Mouse (Mus musculus) neural tube, embryonic 12.5 days (tissue): ENCODE results near the gene Map1s. TPM values are rescaled to one million over a fixed set of nuclear protein-coding genes. Genes with fewer than 3 reads are reported as not detected.

Source experiments
- ATAC-seq: fragments of 200-750 bp; cut with Nextera tagmentation; 2 replicates; pipeline ENCODE4 v1.8.0; 2017; ENCODE audit warnings: low read depth, mild to moderate bottlenecking, moderate TSS enrichment, moderate library complexity; ENCODE audit not compliant: low FRiP score
- H3K27ac ChIP-seq: fragments of 300-500 bp; sonication (generic); 2 replicates; pipeline ENCODE4 v1.5.1; 2016
- H3K27me3 ChIP-seq: fragments of 300-500 bp; sonication (generic); replicated peaks from 2 replicates; pipeline ENCODE4 v1.6.1; 2016; ENCODE audit warnings: mild to moderate bottlenecking
- H3K36me3 ChIP-seq: fragments of 300-500 bp; sonication (generic); 2 replicates; pipeline ENCODE4 v1.6.1; 2016; ENCODE audit warnings: mild to moderate bottlenecking
- H3K4me1 ChIP-seq: fragments of 300-500 bp; sonication (generic); 2 replicates; pipeline ENCODE4 v1.6.1; 2016
- H3K4me2 ChIP-seq: fragments of 300-500 bp; sonication (generic); replicated peaks from 2 replicates; pipeline ENCODE4 v1.6.1; 2016; ENCODE audit warnings: mild to moderate bottlenecking
- H3K4me3 ChIP-seq: fragments of 300-500 bp; sonication (generic); 2 replicates; pipeline ENCODE4 v1.5.1; 2016
- H3K9ac ChIP-seq: fragments of 300-500 bp; sonication (generic); 2 replicates; pipeline ENCODE4 v1.6.1; 2016; ENCODE audit warnings: mild to moderate bottlenecking
- H3K9me3 ChIP-seq: fragments of 300-500 bp; sonication (generic); 2 replicates; pipeline ENCODE4 v1.6.1; 2016; ENCODE audit warnings: mild to moderate bottlenecking
- WGBS: fragments of 180-500 bp; shearing (Covaris S2); methylation state at CpG from one replicate; pipeline ENCODE4 v1.1.7; 2016; 5-methylcytosine and 5-hydroxymethylcytosine counted together
- polyA plus RNA-seq: library from polyadenylated mRNA; unstranded; fragments of >200 nt; fragmentation: Nextera tagmentation; extraction: Ambion mirVana; gene quantifications from 2 replicates; pipeline ENCODE4 v1.2.1, GENCODE M21; 2016

Map1s gene
- polyA plus RNA-seq, 1 experiment from 2014 or later, result 62.6 TPM

DNA sequence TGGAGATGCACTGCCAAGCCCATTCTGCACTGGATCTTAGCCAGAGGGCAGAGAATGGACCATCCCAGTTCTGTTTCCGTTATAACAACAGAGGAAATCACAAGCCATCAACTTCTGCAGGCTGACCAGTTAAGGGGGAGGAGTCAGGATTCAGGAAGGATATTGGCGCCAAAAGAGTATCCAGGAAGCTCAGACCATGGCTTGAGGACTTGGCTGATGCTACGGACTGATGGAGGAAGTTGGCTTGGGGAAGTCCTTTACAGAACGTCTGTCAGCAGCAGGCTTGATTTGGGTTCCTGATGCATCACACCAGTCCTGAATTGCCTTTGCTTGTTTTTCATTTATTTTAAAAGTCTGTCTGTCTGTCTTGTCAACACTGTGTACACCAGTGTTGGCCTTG, 1.2 kb upstream of the Map1s start:
- H3K9me3 ChIP-seq, result no peaks in the 10 kb centered on the region
- no peak for ATAC-seq
- peaks cover 13% of the 10 kb centered on the region for H3K4me1 ChIP-seq
- H3K27ac ChIP-seq, result no peak overlapping the region
- peaks cover 4% of the 10 kb centered on the region; the same call in 1 of the 2 replicates for H3K36me3 ChIP-seq
- H3K9ac ChIP-seq, result no peak overlapping the region
- H3K27me3 ChIP-seq, result peaks cover 7% of the 10 kb centered on the region; the same call in 1 of the 2 replicates
- H3K4me3 ChIP-seq, result no peak overlapping the region
- no peak overlapping the region for H3K4me2 ChIP-seq
- WGBS, result 77% methylated on average over 4 of the region's 4 CpGs

GRCm38 (mm10) chr8:70905463-70905830, 285 bp upstream of the Map1s start:
- peak overlapping the region; percentile 92 for H3K9ac ChIP-seq
- H3K27ac ChIP-seq, result peak overlapping the region; percentile 74; the same call in 1 of the 2 replicates
- peak overlapping the region; percentile 97 for H3K4me2 ChIP-seq
- peak overlapping the region; percentile 91 for H3K4me3 ChIP-seq
- peaks cover 7% of the 10 kb centered on the region; the same call in 1 of the 2 replicates for H3K27me3 ChIP-seq
- H3K36me3 ChIP-seq, result peaks cover 5% of the 10 kb centered on the region; the same call in 1 of the 2 replicates
- ATAC-seq, result peak; percentile 45
- H3K9me3 ChIP-seq, result no peaks in the 10 kb centered on the region
- WGBS, result 21% methylated on average over 8 of the region's 8 CpGs
- peaks cover 13% of the 10 kb centered on the region for H3K4me1 ChIP-seq

GRCm38 (mm10) chr8:70907518-70907917, 1.8 kb downstream of the Map1s start:
- H3K9me3 ChIP-seq, result no peaks in the 10 kb centered on the region
- no peak overlapping the region for H3K4me3 ChIP-seq
- H3K4me2 ChIP-seq, result no peak overlapping the region
- WGBS, result 93% methylated on average over 2 of the region's 2 CpGs
- peaks cover 25% of the 10 kb centered on the region for H3K36me3 ChIP-seq
- no peak for ATAC-seq
- H3K4me1 ChIP-seq, result peaks cover 13% of the 10 kb centered on the region
- H3K27ac ChIP-seq, result no peak overlapping the region
- H3K27me3 ChIP-seq, result peaks cover 7% of the 10 kb centered on the region; the same call in 1 of the 2 replicates
- H3K9ac ChIP-seq, result no peak overlapping the region

DNA sequence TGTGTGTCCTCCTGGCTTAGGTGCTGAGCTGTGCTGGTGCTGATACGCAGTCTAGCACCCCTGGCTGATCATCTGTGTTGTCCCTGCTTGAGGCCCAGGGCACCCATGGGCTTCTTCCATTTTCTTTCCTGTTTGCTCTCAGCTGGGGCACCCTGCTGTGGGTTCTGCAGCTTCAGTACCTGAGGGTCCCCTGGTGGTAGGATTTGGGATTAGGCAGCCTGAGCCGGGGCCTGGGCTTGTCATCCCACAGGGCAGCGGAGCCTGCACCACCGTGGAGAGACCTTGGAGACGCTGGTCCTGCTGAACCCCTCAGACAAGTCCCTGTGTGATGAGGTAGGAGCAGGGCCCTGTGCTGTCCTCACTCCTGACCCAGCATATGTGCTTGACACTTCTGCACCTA, 5.9 kb downstream of the Map1s start:
- no peak overlapping the region for H3K9ac ChIP-seq
- H3K4me3 ChIP-seq, result no peak overlapping the region
- H3K4me2 ChIP-seq, result no peak overlapping the region
- peaks cover 5% of the 10 kb centered on the region for H3K4me1 ChIP-seq
- no peaks in the 10 kb centered on the region for H3K9me3 ChIP-seq
- peaks cover 66% of the 10 kb centered on the region for H3K36me3 ChIP-seq
- no peaks in the 10 kb centered on the region for H3K27me3 ChIP-seq
- 90% methylated on average over 5 of the region's 5 CpGs for WGBS
- ATAC-seq, result no peak
- no peak overlapping the region for H3K27ac ChIP-seq

GRCm38 (mm10) chr8:70912955-70913354, 7.2 kb downstream of the Map1s start:
- 94% methylated on average over 30 of the region's 30 CpGs for WGBS
- Histone ChIP-seq H3K4me1 (no peaks in the 10 kb centered on the region), H3K27me3 (no peaks in the 10 kb centered on the region), H3K9me3 (no peaks in the 10 kb centered on the region), H3K4me2 (no peak overlapping the region), H3K27ac (no peak overlapping the region), H3K9ac (no peak overlapping the region), H3K4me3 (no peak overlapping the region), H3K36me3 (peaks cover 80% of the 10 kb centered on the region)
- ATAC-seq, result no peak

GRCm38 (mm10) chr8:70913523-70913922, 7.8 kb downstream of the Map1s start:
- no peak overlapping the region for H3K4me2 ChIP-seq
- H3K36me3 ChIP-seq, result peaks cover 84% of the 10 kb centered on the region
- no peak for ATAC-seq
- H3K4me3 ChIP-seq, result no peak overlapping the region
- no peak overlapping the region for H3K9ac ChIP-seq
- no peaks in the 10 kb centered on the region for H3K4me1 ChIP-seq
- no peaks in the 10 kb centered on the region for H3K27me3 ChIP-seq
- H3K9me3 ChIP-seq, result no peaks in the 10 kb centered on the region
- no peak overlapping the region for H3K27ac ChIP-seq
- 96% methylated on average over 26 of the region's 26 CpGs for WGBS

GRCm38 (mm10) chr8:70914704-70915103, 9.0 kb downstream of the Map1s start:
- no peak overlapping the region for H3K27ac ChIP-seq
- H3K9ac ChIP-seq, result no peak overlapping the region
- no peaks in the 10 kb centered on the region for H3K9me3 ChIP-seq
- H3K4me3 ChIP-seq, result no peak overlapping the region
- H3K4me2 ChIP-seq, result no peak overlapping the region
- 94% methylated on average over 17 of the region's 17 CpGs for WGBS
- H3K27me3 ChIP-seq, result no peaks in the 10 kb centered on the region
- peaks cover 87% of the 10 kb centered on the region for H3K36me3 ChIP-seq
- no peaks in the 10 kb centered on the region for H3K4me1 ChIP-seq
- no peak for ATAC-seq

DNA sequence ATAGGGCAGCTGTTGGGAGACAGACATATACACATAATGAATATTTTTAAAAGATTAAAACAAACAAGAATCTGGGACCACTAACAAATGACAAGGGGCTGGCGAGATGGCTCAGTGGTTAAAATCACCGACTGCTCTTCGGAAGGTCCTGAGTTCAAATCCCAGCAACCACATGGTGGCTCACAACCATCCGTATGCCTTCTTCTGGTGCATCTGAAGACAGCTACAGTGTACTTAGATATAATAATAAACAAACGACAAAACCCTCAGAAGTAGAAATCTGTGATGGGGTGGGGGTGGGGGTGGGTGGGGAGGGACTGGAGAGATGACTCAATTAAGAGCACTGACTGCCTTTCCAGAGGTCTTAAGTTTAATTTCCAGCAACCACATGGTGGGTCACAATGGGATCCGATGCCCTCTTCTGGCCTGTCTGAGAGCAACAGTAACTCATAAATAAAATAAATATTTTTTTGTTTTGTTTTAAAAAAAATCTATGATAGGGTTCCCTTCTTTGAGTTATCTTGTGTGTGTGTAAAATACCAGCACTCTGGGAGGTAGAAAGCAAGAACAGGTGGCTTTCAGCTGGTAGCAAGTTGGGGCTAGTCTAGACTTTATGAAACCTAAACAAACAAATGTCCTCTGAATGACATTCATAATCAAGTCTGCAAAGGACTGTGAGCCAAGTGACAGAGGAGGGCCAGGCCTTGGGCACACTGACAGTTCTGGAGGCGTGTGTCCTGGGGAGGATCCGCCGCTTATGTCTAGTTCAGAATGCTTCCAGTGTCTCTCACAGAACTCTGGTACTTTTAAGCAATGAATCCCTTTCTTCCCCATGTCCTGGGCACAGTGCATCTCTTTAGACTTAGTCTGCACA, 14.6 kb downstream of the Map1s start:
- no peak overlapping the region for H3K27ac ChIP-seq
- H3K4me1 ChIP-seq, result no peaks in the 10 kb centered on the region
- H3K4me3 ChIP-seq, result no peak overlapping the region
- no peak overlapping the region for H3K4me2 ChIP-seq
- no peak overlapping the region for H3K9ac ChIP-seq
- H3K9me3 ChIP-seq, result no peaks in the 10 kb centered on the region
- no peaks in the 10 kb centered on the region for H3K27me3 ChIP-seq
- peaks cover 49% of the 10 kb centered on the region for H3K36me3 ChIP-seq
- no peak for ATAC-seq
- 91% methylated on average over 9 of the region's 9 CpGs for WGBS

- ATAC-seq, result no peak
- no peak overlapping the region for H3K4me2 ChIP-seq
- H3K36me3 ChIP-seq, result peaks cover 15% of the 10 kb centered on the region
- H3K4me3 ChIP-seq, result no peak overlapping the region
- no peaks in the 10 kb centered on the region for H3K4me1 ChIP-seq
- H3K27me3 ChIP-seq, result no peaks in the 10 kb centered on the region
- H3K27ac ChIP-seq, result no peak overlapping the region
- no peaks in the 10 kb centered on the region for H3K9me3 ChIP-seq
- H3K9ac ChIP-seq, result no peak overlapping the region
- WGBS, result 91% methylated on average over 4 of the region's 4 CpGs
These were observed 18.4 kb downstream of the Map1s start for GRCm38 (mm10) chr8:70924151-70924550.

- Histone ChIP-seq H3K4me3 (no peak overlapping the region), H3K27ac (no peak overlapping the region), H3K4me2 (no peak overlapping the region), H3K9me3 (no peaks in the 10 kb centered on the region), H3K9ac (no peak overlapping the region), H3K27me3 (no peaks in the 10 kb centered on the region), H3K36me3 (peaks cover 6% of the 10 kb centered on the region; the same call in 1 of the 2 replicates), H3K4me1 (no peaks in the 10 kb centered on the region)
- ATAC-seq, result no peak
- 92% methylated on average over 4 of the region's 4 CpGs for WGBS
These were observed 20.0 kb downstream of the Map1s start for GRCm38 (mm10) chr8:70925754-70926153.

DNA sequence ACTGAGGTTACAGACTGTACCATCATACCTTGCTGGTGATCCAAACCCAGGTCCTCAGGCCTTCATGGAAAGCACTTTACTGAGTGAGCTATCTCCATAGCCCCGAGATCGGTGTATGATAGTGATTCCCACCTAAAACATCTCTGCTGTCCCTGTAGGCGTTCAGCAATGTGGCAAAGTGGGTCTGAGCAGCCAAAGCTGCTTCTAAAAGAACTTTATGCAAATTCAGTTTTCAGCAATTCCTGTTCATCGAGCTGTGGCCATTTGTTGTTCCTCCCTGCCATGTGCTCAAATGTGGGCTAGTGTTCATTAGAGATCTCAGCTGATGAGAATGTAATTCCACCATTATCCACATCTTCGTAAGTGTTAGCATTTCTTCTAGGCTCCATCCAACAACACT, 20.7 kb downstream of the Map1s start:
- no peak overlapping the region for H3K27ac ChIP-seq
- H3K4me3 ChIP-seq, result no peak overlapping the region
- H3K27me3 ChIP-seq, result no peaks in the 10 kb centered on the region
- no peaks in the 10 kb centered on the region; the same call in 1 of the 2 replicates for H3K36me3 ChIP-seq
- H3K4me1 ChIP-seq, result no peaks in the 10 kb centered on the region
- ATAC-seq, result no peak
- H3K9ac ChIP-seq, result no peak overlapping the region
- WGBS, result 91% methylated on average over 5 of the region's 5 CpGs
- no peak overlapping the region for H3K4me2 ChIP-seq
- no peaks in the 10 kb centered on the region for H3K9me3 ChIP-seq

- WGBS, result 87% methylated on average over 3 of the region's 3 CpGs
- no peaks in the 10 kb centered on the region for H3K9me3 ChIP-seq
- no peaks in the 10 kb centered on the region for H3K27me3 ChIP-seq
These were observed 22.4 kb downstream of the Map1s start for GRCm38 (mm10) chr8:70928096-70928495.

More at GRCm38 (mm10) chr8:70928096-70928495, 22.4 kb downstream of the Map1s start:
- H3K4me2 ChIP-seq, result no peak overlapping the region
- H3K36me3 ChIP-seq, result peaks cover 9% of the 10 kb centered on the region
- H3K4me1 ChIP-seq, result no peaks in the 10 kb centered on the region
- H3K4me3 ChIP-seq, result no peak overlapping the region
- H3K27ac ChIP-seq, result no peak overlapping the region
- ATAC-seq, result no peak
- no peak overlapping the region for H3K9ac ChIP-seq
